Mouse (Mus musculus) bone marrow macrophage, adult 2 months (primary cell): ENCODE measurements at regions not wholly inside any gene's neighbourhood (a gene's known extent, or its start where the extent isn't known, plus 50 kb on each side); places are given as distances from the start of the nearest gene placed in this dataset.

Source experiments
- CTCF ChIP-seq: IDR thresholded peaks from 2 replicates; pipeline ENCODE4 v1.5.1; 2012; ENCODE audit warnings: low read depth, mild to moderate bottlenecking, low read length, moderate library complexity
- POLR2A ChIP-seq: IDR thresholded peaks from 2 replicates; pipeline ENCODE4 v1.6.1; 2012; ENCODE audit warnings: mild to moderate bottlenecking, low read depth, low read length, borderline replicate concordance

GRCm38 (mm10) chr17:45193456-45194025, 240.0 kb downstream of the Cdc5l start:
- TF ChIP-seq POLR2A, result no peak
- no peak for TF ChIP-seq CTCF
